Mouse (Mus musculus): Measurements from ENCODE around the gene Adcy7.

GRCm38 (mm10) chr8:88371522-88371921 is 99.3 kb downstream of the Adcy7 start:
- no peak for TF ChIP-seq EP300 (IDR thresholded peaks at IDR 0.05; ENCODE audit: low read depth)
- TF ChIP-seq CTCF (IDR thresholded peaks at IDR 0.05; ENCODE audit: low read depth): no peak

Measured in liver, embryonic 14.5 days (tissue).